Comparison of ENCODE assay signal across 25 mouse cellular contexts in the genomic region with DNA sequence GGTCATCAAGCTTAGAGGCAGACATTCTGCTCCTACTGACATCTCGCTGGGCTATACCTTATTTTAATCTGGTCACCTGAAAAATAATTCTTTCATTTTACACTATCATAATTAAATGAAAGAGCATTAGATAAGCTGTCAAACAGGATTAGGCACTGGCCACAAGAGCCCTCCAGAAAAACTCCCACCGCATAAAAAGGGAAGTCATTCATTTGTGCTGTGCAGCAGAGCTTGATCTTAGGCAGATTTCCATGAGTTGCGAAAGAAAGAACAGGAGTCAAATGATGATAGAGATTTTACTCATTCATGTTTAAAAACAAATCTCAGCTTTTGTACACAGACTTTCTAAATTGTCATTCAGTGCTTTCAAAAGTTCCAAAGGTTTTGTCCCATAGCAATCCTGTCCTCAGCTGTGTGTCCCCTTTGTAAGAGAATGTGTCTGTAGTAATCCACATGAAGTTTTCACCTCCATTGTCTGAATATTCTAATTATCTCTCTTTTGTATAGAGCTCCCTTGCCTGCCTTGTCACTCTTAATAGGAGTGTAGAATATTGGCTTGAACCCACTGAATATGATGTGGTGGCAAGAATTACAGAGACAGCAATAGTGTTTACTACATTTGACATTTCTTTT.
DNase-seq lines count a peak whose midpoint lies in the region; ATAC-seq and TF ChIP-seq lines count a peak whose summit lies in the region.
"Had no signal": no experiment of that assay in that cellular context is flagged by ENCODE, and none has a peak within 500 bp of the region (broad histone marks: within the 10 kb centered on the region; RNA-seq: fewer than 3 reads in every experiment).

No protein-coding gene starts in this region.

- H3K4me1 ChIP-seq in midbrain, embryonic 12.5 days = no peaks in the 10 kb centered on the region
- no peaks in the 10 kb centered on the region for H3K4me1 ChIP-seq in midbrain, embryonic 14.5 days (ENCODE audit: control insufficient read depth, insufficient read depth, low read length)
- H3K4me1 ChIP-seq: embryonic facial prominence, embryonic 15.5 days; forebrain, embryonic 12.5 days; heart, embryonic 15.5 days; hindbrain, embryonic 13.5 days had no signal

- no peak overlapping the region for H3K4me2 ChIP-seq in midbrain, embryonic 12.5 days (replicated peaks)
- no peak overlapping the region for H3K4me2 ChIP-seq in midbrain, embryonic 14.5 days (ENCODE audit: low read length)
- H3K4me2 ChIP-seq: embryonic facial prominence, embryonic 15.5 days; forebrain, embryonic 12.5 days; heart, embryonic 11.5 days; heart, embryonic 15.5 days; hindbrain, embryonic 13.5 days had no signal

- ATAC-seq in midbrain, embryonic 12.5 days (ENCODE audit: low FRiP score, low read depth) = peak; percentile 47; the same call in 1 of the 2 replicates
- ATAC-seq in midbrain, embryonic 14.5 days (ENCODE audit: low FRiP score, low TSS enrichment) = no peak
- peak; percentile 51; the same call in 1 of the 2 replicates for ATAC-seq in megakaryocyte, adult 5-6 weeks (ENCODE audit: poor library complexity, severe bottlenecking)
- no peak for ATAC-seq in erythroid progenitor cell, adult 5-6 weeks (replicated peaks; ENCODE audit: low FRiP score, poor library complexity, severe bottlenecking)
- ATAC-seq: forebrain, embryonic 16.5 days; hindbrain, postnatal 0 days had no signal

- no peak overlapping the region for H3K27ac ChIP-seq in midbrain, embryonic 12.5 days (replicated peaks)
- H3K27ac ChIP-seq in midbrain, embryonic 14.5 days (replicated peaks; ENCODE audit: low read depth, low read length) = no peak overlapping the region
- H3K27ac ChIP-seq in gastrocnemius, adult 2 months = no peak overlapping the region
- H3K27ac ChIP-seq: embryonic facial prominence, embryonic 15.5 days; forebrain, embryonic 12.5 days; heart, embryonic 15.5 days; hindbrain, embryonic 13.5 days; hindbrain, postnatal 0 days had no signal

- no peak for TF ChIP-seq CTCF in gastrocnemius, adult 2 months (IDR thresholded peaks at IDR 0.05)

- no peak overlapping the region for H3K4me3 ChIP-seq in midbrain, embryonic 12.5 days
- H3K4me3 ChIP-seq in midbrain, embryonic 14.5 days (replicated peaks; ENCODE audit: low read depth, low read length) = no peak overlapping the region
- H3K4me3 ChIP-seq in gastrocnemius, adult 2 months = no peak overlapping the region
- H3K4me3 ChIP-seq: embryonic facial prominence, embryonic 15.5 days; erythroblast, embryonic 14.5 days; forebrain, embryonic 12.5 days; heart, embryonic 15.5 days; hindbrain, embryonic 13.5 days had no signal

- no peak overlapping the region for H3K9ac ChIP-seq in midbrain, embryonic 12.5 days (replicated peaks)
- no peak overlapping the region for H3K9ac ChIP-seq in midbrain, embryonic 14.5 days (replicated peaks; ENCODE audit: low read length)
- H3K9ac ChIP-seq: embryonic facial prominence, embryonic 15.5 days; forebrain, embryonic 12.5 days; heart, embryonic 15.5 days; hindbrain, embryonic 13.5 days had no signal

- H3K27me3 ChIP-seq in midbrain, embryonic 12.5 days = no peaks in the 10 kb centered on the region
- H3K27me3 ChIP-seq in midbrain, embryonic 14.5 days (ENCODE audit: control insufficient read depth, insufficient read depth, low read length) = no peaks in the 10 kb centered on the region
- H3K27me3 ChIP-seq: CH12.LX; embryonic facial prominence, embryonic 15.5 days; forebrain, embryonic 12.5 days; heart, embryonic 15.5 days; hindbrain, embryonic 13.5 days had no signal

- peak; percentile 29 for DNase-seq in heart, adult 11 months
- DNase-seq in heart, adult 9 months (ENCODE audit: low spot score in 2 of 2) = no peak
- DNase-seq in midbrain, embryonic 14.5 days = no peak
- DNase-seq in right cerebral cortex, adult 18-20 months = no peak
- no peak for DNase-seq in gastrocnemius, adult 2 months
- DNase-seq: adrenal gland, adult 2 months; adrenal gland, postnatal 36 days; cerebellum, adult 11 months; cerebellum, adult 8-10 months; cerebellum, postnatal 25 days; gastrocnemius, postnatal 25 days; heart, adult 18-20 months; heart, postnatal 14 days had no signal

- 32% methylated on average over 3 of the region's 3 CpGs for WGBS in midbrain, embryonic 12.5 days
- WGBS in midbrain, embryonic 14.5 days = 30% methylated on average over 3 of the region's 3 CpGs

- no peaks in the 10 kb centered on the region for H3K36me3 ChIP-seq in midbrain, embryonic 12.5 days
- no peaks in the 10 kb centered on the region for H3K36me3 ChIP-seq in midbrain, embryonic 14.5 days (ENCODE audit: control insufficient read depth, insufficient read depth, low read length)
- H3K36me3 ChIP-seq: embryonic facial prominence, embryonic 15.5 days; forebrain, embryonic 12.5 days; heart, embryonic 15.5 days; hindbrain, embryonic 13.5 days had no signal

- no peaks in the 10 kb centered on the region for H3K9me3 ChIP-seq in midbrain, embryonic 12.5 days
- no peaks in the 10 kb centered on the region for H3K9me3 ChIP-seq in midbrain, embryonic 14.5 days (ENCODE audit: control insufficient read depth, low read length)
- H3K9me3 ChIP-seq: embryonic facial prominence, embryonic 15.5 days; forebrain, embryonic 12.5 days; heart, embryonic 15.5 days; hindbrain, embryonic 13.5 days had no signal

- intact Hi-C loops in gastrocnemius, adult 2 months (cut with DNase I) = no loop called here

Comparison
In these comparisons a context has a peak if more than half of its experiments do, and no peak if none do; other contexts are left out.
1. ATAC-seq: peak in midbrain, embryonic 12.5 days (single experiment) and megakaryocyte, adult 5-6 weeks (single experiment); none in midbrain, embryonic 14.5 days (single experiment) and erythroid progenitor cell, adult 5-6 weeks (single experiment).